Mouse (Mus musculus) neural tube, embryonic 15.5 days (tissue): ENCODE data around the gene Mrap2. TPM values are rescaled to one million over a fixed set of nuclear protein-coding genes. Genes with fewer than 3 reads are reported as not detected.
A peak's percentile ranks its signal among the peaks of the same experiment; 100 is the strongest.

Experiments
- ATAC-seq: fragments of 200-750 bp; cut with Nextera tagmentation; 2 replicates; pipeline ENCODE4 v1.8.0; 2017; ENCODE audit warnings: mild to moderate bottlenecking, moderate TSS enrichment, moderate library complexity; ENCODE audit not compliant: low FRiP score
- H3K27ac ChIP-seq: fragments of 300-500 bp; sonication (generic); replicated peaks from 2 replicates; pipeline ENCODE4 v1.5.1; 2015; ENCODE audit warnings: mild to moderate bottlenecking, inconsistent platforms
- H3K27me3 ChIP-seq: fragments of 300-500 bp; sonication (generic); replicated peaks from 2 replicates; pipeline ENCODE4 v1.6.1; 2015; ENCODE audit warnings: inconsistent platforms
- H3K36me3 ChIP-seq: fragments of 300-500 bp; sonication (generic); 2 replicates; pipeline ENCODE4 v1.6.1; 2015; ENCODE audit warnings: inconsistent platforms
- H3K4me1 ChIP-seq: fragments of 300-500 bp; sonication (generic); 2 replicates; pipeline ENCODE4 v1.6.1; 2015; ENCODE audit warnings: inconsistent platforms
- H3K4me2 ChIP-seq: fragments of 300-500 bp; sonication (generic); 2 replicates; pipeline ENCODE4 v1.6.1; 2015; ENCODE audit warnings: inconsistent platforms, mild to moderate bottlenecking, moderate library complexity
- H3K4me3 ChIP-seq: fragments of 300-500 bp; sonication (generic); replicated peaks from 2 replicates; pipeline ENCODE4 v1.5.1; 2015; ENCODE audit warnings: mild to moderate bottlenecking, inconsistent platforms
- H3K9ac ChIP-seq: fragments of 300-500 bp; sonication (generic); replicated peaks from 2 replicates; pipeline ENCODE4 v1.6.1; 2015; ENCODE audit warnings: mild to moderate bottlenecking, inconsistent platforms
- H3K9me3 ChIP-seq: fragments of 300-500 bp; sonication (generic); replicated peaks from 2 replicates; pipeline ENCODE4 v1.6.1; 2016; ENCODE audit warnings: inconsistent platforms
- WGBS: fragments of 180-500 bp; shearing (Covaris S2); methylation state at CpG from one replicate; pipeline ENCODE4 v1.1.7; 2015; ENCODE audit warnings: mixed read lengths; 5-methylcytosine and 5-hydroxymethylcytosine counted together
- polyA plus RNA-seq: library from polyadenylated mRNA; unstranded; fragments of >200 nt; fragmentation: Nextera tagmentation; extraction: Ambion mirVana; gene quantifications from 2 replicates; pipeline ENCODE4 v1.2.1, GENCODE M21; 2015

The Mrap2 gene
- polyA plus RNA-seq, 1 experiment from 2014 or later: 3.2 TPM

- 24% methylated on average over 11 of the region's 11 CpGs for WGBS
- no peak for ATAC-seq
- peak overlapping the region; percentile 46; the same call in 1 of the 2 replicates for H3K4me3 ChIP-seq
- H3K27me3 ChIP-seq: peaks cover 29% of the 10 kb centered on the region
- H3K9ac ChIP-seq: 0 out of 2 replicates have a peak overlapping the region, but pooled peaks have one; percentile 40
- peak overlapping the region; percentile 89 for H3K4me2 ChIP-seq
- H3K9me3 ChIP-seq: no peaks in the 10 kb centered on the region
- H3K4me1 ChIP-seq: peaks cover 21% of the 10 kb centered on the region
- no peak overlapping the region for H3K27ac ChIP-seq
- no peaks in the 10 kb centered on the region for H3K36me3 ChIP-seq
These were observed 1.6 kb downstream of the Mrap2 start for GRCm38 (mm10) chr9:87145671-87146070.

- Histone ChIP-seq H3K9ac (no peak overlapping the region), H3K27me3 (peaks cover 29% of the 10 kb centered on the region), H3K4me3 (no peak overlapping the region), H3K27ac (no peak overlapping the region), H3K4me2 (no peak overlapping the region), H3K4me1 (peaks cover 21% of the 10 kb centered on the region), H3K9me3 (no peaks in the 10 kb centered on the region), H3K36me3 (no peaks in the 10 kb centered on the region)
- ATAC-seq: no peak
- WGBS: 92% methylated on average over 4 of the region's 4 CpGs
These were observed 2.3 kb downstream of the Mrap2 start for GRCm38 (mm10) chr9:87146400-87146799.

- H3K36me3 ChIP-seq: no peaks in the 10 kb centered on the region
- H3K27ac ChIP-seq: no peak overlapping the region
- H3K27me3 ChIP-seq: peaks cover 29% of the 10 kb centered on the region
- no peak for ATAC-seq
- H3K9ac ChIP-seq: no peak overlapping the region
- no peak overlapping the region for H3K4me3 ChIP-seq
- no peak overlapping the region for H3K4me2 ChIP-seq
- no peaks in the 10 kb centered on the region for H3K9me3 ChIP-seq
- H3K4me1 ChIP-seq: peaks cover 21% of the 10 kb centered on the region
- WGBS: 79% methylated on average over 2 of the region's 2 CpGs
These were observed 3.8 kb downstream of the Mrap2 start for GRCm38 (mm10) chr9:87147927-87148326.

GRCm38 (mm10) chr9:87152641-87153325 is 8.7 kb downstream of the Mrap2 start:
- Histone ChIP-seq H3K4me1 (no peaks in the 10 kb centered on the region), H3K4me3 (no peak overlapping the region), H3K9ac (no peak overlapping the region), H3K27me3 (no peaks in the 10 kb centered on the region), H3K9me3 (no peaks in the 10 kb centered on the region), H3K36me3 (no peaks in the 10 kb centered on the region), H3K27ac (no peak overlapping the region), H3K4me2 (no peak overlapping the region)
- 100% methylated on average over 1 of the region's 1 CpGs for WGBS
- no peak for ATAC-seq

- ATAC-seq: no peak
- Histone ChIP-seq H3K4me1 (no peaks in the 10 kb centered on the region), H3K4me3 (no peak overlapping the region), H3K36me3 (no peaks in the 10 kb centered on the region), H3K4me2 (no peak overlapping the region), H3K9me3 (no peaks in the 10 kb centered on the region), H3K27ac (no peak overlapping the region), H3K9ac (no peak overlapping the region), H3K27me3 (no peaks in the 10 kb centered on the region)
- WGBS: 89% methylated on average over 4 of the region's 4 CpGs
These were observed 18.5 kb downstream of the Mrap2 start for GRCm38 (mm10) chr9:87162559-87162958.

GRCm38 (mm10) chr9:87167001-87167830 is 23.1 kb downstream of the Mrap2 start:
- Histone ChIP-seq H3K4me2 (no peak overlapping the region), H3K4me1 (0 out of 2 replicates have a peak, but pooled peaks cover 4% of the 10 kb centered on the region), H3K27me3 (no peaks in the 10 kb centered on the region), H3K27ac (no peak overlapping the region), H3K4me3 (no peak overlapping the region), H3K9ac (no peak overlapping the region), H3K36me3 (no peaks in the 10 kb centered on the region), H3K9me3 (no peaks in the 10 kb centered on the region)
- ATAC-seq: 0 out of 2 replicates have a peak, but pooled peaks have one; percentile 40
- WGBS: 67% methylated on average over 9 of the region's 9 CpGs

GRCm38 (mm10) chr9:87168051-87168450 is 23.9 kb downstream of the Mrap2 start:
- 78% methylated on average over 3 of the region's 3 CpGs for WGBS
- H3K9ac ChIP-seq: no peak overlapping the region
- no peak for ATAC-seq

GRCm38 (mm10) chr9:87169144-87169543 is 25.0 kb downstream of the Mrap2 start:
- no peaks in the 10 kb centered on the region for H3K27me3 ChIP-seq
- H3K9ac ChIP-seq: no peak overlapping the region
- H3K4me2 ChIP-seq: no peak overlapping the region
- H3K36me3 ChIP-seq: no peaks in the 10 kb centered on the region
- H3K4me1 ChIP-seq: 0 out of 2 replicates have a peak, but pooled peaks cover 4% of the 10 kb centered on the region
- WGBS: 90% methylated on average over 12 of the region's 12 CpGs
- no peaks in the 10 kb centered on the region for H3K9me3 ChIP-seq
- H3K27ac ChIP-seq: no peak overlapping the region
- H3K4me3 ChIP-seq: no peak overlapping the region
- peak; percentile 33; the same call in 1 of the 2 replicates for ATAC-seq

More at GRCm38 (mm10) chr9:87168051-87168450, 23.9 kb downstream of the Mrap2 start:
- Histone ChIP-seq H3K36me3 (no peaks in the 10 kb centered on the region), H3K4me1 (0 out of 2 replicates have a peak, but pooled peaks cover 4% of the 10 kb centered on the region), H3K4me2 (no peak overlapping the region), H3K27ac (no peak overlapping the region), H3K9me3 (no peaks in the 10 kb centered on the region), H3K4me3 (no peak overlapping the region), H3K27me3 (no peaks in the 10 kb centered on the region)

GRCm38 (mm10) chr9:87170891-87171290 is 26.8 kb downstream of the Mrap2 start:
- ATAC-seq: no peak

GRCm38 (mm10) chr9:87171517-87171916 is 27.4 kb downstream of the Mrap2 start:
- no peaks in the 10 kb centered on the region for H3K9me3 ChIP-seq
- no peak for ATAC-seq
- H3K27ac ChIP-seq: no peak overlapping the region
- no peaks in the 10 kb centered on the region for H3K27me3 ChIP-seq
- no peaks in the 10 kb centered on the region for H3K36me3 ChIP-seq
- no peak overlapping the region for H3K4me3 ChIP-seq
- no peak overlapping the region for H3K9ac ChIP-seq
- H3K4me2 ChIP-seq: no peak overlapping the region
- WGBS: 83% methylated on average over 3 of the region's 3 CpGs
- 0 out of 2 replicates have a peak, but pooled peaks cover 4% of the 10 kb centered on the region for H3K4me1 ChIP-seq

More at GRCm38 (mm10) chr9:87170891-87171290, 26.8 kb downstream of the Mrap2 start:
- WGBS: 78% methylated on average over 3 of the region's 3 CpGs
- no peaks in the 10 kb centered on the region for H3K36me3 ChIP-seq
- no peaks in the 10 kb centered on the region for H3K27me3 ChIP-seq
- no peak overlapping the region for H3K27ac ChIP-seq
- no peak overlapping the region for H3K4me3 ChIP-seq
- 0 out of 2 replicates have a peak, but pooled peaks cover 4% of the 10 kb centered on the region for H3K4me1 ChIP-seq
- no peaks in the 10 kb centered on the region for H3K9me3 ChIP-seq
- no peak overlapping the region for H3K4me2 ChIP-seq
- H3K9ac ChIP-seq: no peak overlapping the region

- 68% methylated on average over 7 of the region's 7 CpGs for WGBS
- Histone ChIP-seq H3K4me1 (no peaks in the 10 kb centered on the region), H3K27me3 (no peaks in the 10 kb centered on the region), H3K36me3 (no peaks in the 10 kb centered on the region), H3K4me3 (no peak overlapping the region), H3K27ac (no peak overlapping the region), H3K4me2 (no peak overlapping the region), H3K9ac (no peak overlapping the region), H3K9me3 (no peaks in the 10 kb centered on the region)
- no peak for ATAC-seq
These were observed 34.4 kb downstream of the Mrap2 start for GRCm38 (mm10) chr9:87178534-87178933.
